Mouse (Mus musculus) stomach, embryonic 15.5 days (tissue): ENCODE data around the gene Susd3. TPM values are rescaled to one million over a fixed set of nuclear protein-coding genes. Genes with fewer than 3 reads are reported as not detected.

Experiments used
- ATAC-seq: fragments of 200-750 bp; cut with Nextera tagmentation; 2 replicates; pipeline ENCODE4 v1.8.0; 2017; ENCODE audit warnings: low read depth, moderate number of reproducible peaks, moderate TSS enrichment; ENCODE audit not compliant: insufficient read depth, low FRiP score
- H3K27ac ChIP-seq: fragments of 300-500 bp; sonication (generic); 2 replicates; pipeline ENCODE4 v1.5.1; 2015; ENCODE audit warnings: mild to moderate bottlenecking, inconsistent platforms
- H3K27me3 ChIP-seq: fragments of 300-500 bp; sonication (generic); replicated peaks from 2 replicates; pipeline ENCODE4 v1.6.1; 2015; ENCODE audit warnings: inconsistent platforms
- H3K36me3 ChIP-seq: fragments of 300-500 bp; sonication (generic); 2 replicates; pipeline ENCODE4 v1.6.1; 2015; ENCODE audit warnings: inconsistent platforms
- H3K4me1 ChIP-seq: fragments of 300-500 bp; sonication (generic); 2 replicates; pipeline ENCODE4 v1.6.1; 2015; ENCODE audit warnings: inconsistent platforms
- H3K4me2 ChIP-seq: fragments of 300-500 bp; sonication (generic); 2 replicates; pipeline ENCODE4 v1.6.1; 2015; ENCODE audit warnings: mild to moderate bottlenecking, inconsistent platforms
- H3K4me3 ChIP-seq: fragments of 300-500 bp; sonication (generic); replicated peaks from 2 replicates; pipeline ENCODE4 v1.5.1; 2015; ENCODE audit warnings: inconsistent platforms
- H3K9ac ChIP-seq: fragments of 300-500 bp; sonication (generic); 2 replicates; pipeline ENCODE4 v1.6.1; 2015; ENCODE audit warnings: inconsistent platforms
- H3K9me3 ChIP-seq: fragments of 300-500 bp; sonication (generic); 2 replicates; pipeline ENCODE4 v1.6.1; 2016; ENCODE audit warnings: inconsistent platforms
- WGBS: fragments of 180-500 bp; shearing (Covaris S2); methylation state at CpG from one replicate; pipeline ENCODE4 v1.1.7; 2015; 5-methylcytosine and 5-hydroxymethylcytosine counted together
- polyA plus RNA-seq: library from polyadenylated mRNA; unstranded; fragments of >200 nt; fragmentation: Nextera tagmentation; extraction: Ambion mirVana; gene quantifications from 2 replicates; pipeline ENCODE4 v1.2.1, GENCODE M21; 2015

The Susd3 gene
- polyA plus RNA-seq, 1 experiment from 2014 or later = 1.5 TPM

- H3K4me3 ChIP-seq = no peak overlapping the region
- H3K27me3 ChIP-seq = peaks cover 22% of the 10 kb centered on the region
- no peak overlapping the region for H3K9ac ChIP-seq
- H3K27ac ChIP-seq = no peak overlapping the region
- no peak for ATAC-seq
- H3K36me3 ChIP-seq = no peaks in the 10 kb centered on the region
- no peak overlapping the region for H3K4me2 ChIP-seq
- peaks cover 9% of the 10 kb centered on the region for H3K4me1 ChIP-seq
- WGBS = 55% methylated on average over 4 of the region's 4 CpGs
- no peaks in the 10 kb centered on the region for H3K9me3 ChIP-seq
Observed at GRCm38 (mm10) chr13:49245251-49245650, 3.3 kb downstream of the Susd3 start.

- H3K27me3 ChIP-seq = peaks cover 20% of the 10 kb centered on the region
- no peaks in the 10 kb centered on the region for H3K36me3 ChIP-seq
- H3K4me3 ChIP-seq = no peak overlapping the region
- no peak overlapping the region for H3K27ac ChIP-seq
- no peak overlapping the region for H3K9ac ChIP-seq
- no peaks in the 10 kb centered on the region for H3K9me3 ChIP-seq
- H3K4me2 ChIP-seq = no peak overlapping the region
- 87% methylated on average over 2 of the region's 2 CpGs for WGBS
- no peak for ATAC-seq
- peaks cover 9% of the 10 kb centered on the region for H3K4me1 ChIP-seq
Observed at GRCm38 (mm10) chr13:49243492-49243891, 5.0 kb downstream of the Susd3 start.

DNA sequence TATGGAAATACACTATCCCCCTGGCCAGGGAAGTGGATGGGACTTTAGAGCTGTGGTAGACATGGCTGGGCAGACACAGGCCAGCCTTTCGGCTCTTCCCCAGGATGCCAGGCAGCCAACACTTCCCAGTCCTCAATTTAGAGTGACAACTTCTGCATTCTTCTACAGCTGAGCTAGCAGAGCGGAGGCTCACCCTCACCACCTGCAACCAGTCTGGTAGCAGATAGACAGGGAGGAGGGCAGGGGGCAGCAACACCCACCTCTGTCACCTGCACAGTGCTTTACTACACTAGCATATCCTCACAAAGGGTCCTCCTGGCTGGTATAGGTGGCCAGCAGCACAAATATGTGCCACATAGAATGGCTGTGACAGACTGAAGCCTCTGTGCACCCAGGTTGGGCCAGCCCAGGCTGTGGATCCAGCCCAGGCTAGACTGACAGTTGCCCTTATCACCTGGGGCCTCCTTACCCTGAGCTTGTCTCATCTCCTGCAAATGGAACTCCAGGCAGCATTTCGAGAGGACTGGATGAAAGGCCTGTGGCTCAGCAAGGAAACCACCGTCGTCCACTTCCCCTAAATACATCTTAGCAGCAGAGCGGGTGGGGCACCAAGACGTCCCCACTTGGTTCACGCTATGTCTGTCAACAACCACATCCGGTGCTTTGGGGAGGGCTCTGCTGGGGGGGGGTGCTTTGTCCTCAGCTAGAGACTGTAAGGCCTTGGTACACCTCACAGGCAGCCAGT lies 6.0 kb downstream of the Susd3 start:
- Histone ChIP-seq H3K4me3 (no peak overlapping the region), H3K9ac (no peak overlapping the region), H3K27me3 (peaks cover 10% of the 10 kb centered on the region), H3K36me3 (no peaks in the 10 kb centered on the region), H3K4me2 (no peak overlapping the region), H3K9me3 (no peaks in the 10 kb centered on the region), H3K27ac (no peak overlapping the region), H3K4me1 (peaks cover under 1% of the 10 kb centered on the region; the same call in 1 of the 2 replicates)
- ATAC-seq = no peak
- 59% methylated on average over 9 of the region's 9 CpGs for WGBS

DNA sequence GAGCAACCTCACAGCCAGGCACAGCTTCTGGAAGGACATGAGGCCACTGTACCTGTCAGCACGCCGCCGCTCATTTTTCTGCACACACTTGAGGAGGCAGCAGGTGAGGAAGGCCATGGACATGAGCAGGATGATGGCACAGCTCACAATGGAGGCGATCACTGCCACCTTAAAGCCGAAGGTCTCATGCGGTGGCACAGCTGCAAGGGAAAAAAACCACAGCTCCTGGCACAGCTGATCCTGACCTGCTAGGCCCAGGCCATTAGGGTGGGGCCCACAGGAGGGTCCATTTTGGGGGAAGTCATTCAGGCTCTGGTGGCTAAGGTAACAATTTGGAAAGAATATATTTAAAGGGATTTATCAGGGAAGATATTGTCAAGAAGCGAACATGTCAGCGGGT lies 9.8 kb downstream of the Susd3 start:
- no peaks in the 10 kb centered on the region for H3K4me1 ChIP-seq
- H3K36me3 ChIP-seq = no peaks in the 10 kb centered on the region
- no peak overlapping the region for H3K9ac ChIP-seq
- no peak for ATAC-seq
- no peaks in the 10 kb centered on the region for H3K9me3 ChIP-seq
- no peak overlapping the region for H3K4me3 ChIP-seq
- H3K4me2 ChIP-seq = no peak overlapping the region
- no peaks in the 10 kb centered on the region for H3K27me3 ChIP-seq
- 93% methylated on average over 8 of the region's 8 CpGs for WGBS
- no peak overlapping the region for H3K27ac ChIP-seq

DNA sequence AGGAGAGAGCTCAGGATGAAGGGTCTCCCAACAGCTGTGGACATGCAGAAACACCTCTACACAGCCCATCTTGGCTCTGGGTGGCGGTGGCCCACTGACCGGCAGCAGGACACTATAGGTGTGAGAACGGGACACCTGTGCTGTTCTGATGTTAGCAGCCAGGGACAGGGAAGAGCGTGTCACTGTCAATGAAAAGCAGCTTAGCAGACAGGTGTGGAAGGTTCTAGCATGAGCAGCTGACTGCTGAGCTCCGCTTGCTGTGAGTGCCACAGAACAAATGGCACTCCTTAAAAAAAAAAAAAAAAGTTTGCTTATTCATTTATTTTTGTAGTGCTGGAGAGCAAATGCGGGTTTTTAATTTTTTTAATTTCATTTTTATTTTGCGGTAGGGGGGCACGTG lies 10.9 kb downstream of the Susd3 start:
- no peak overlapping the region for H3K4me2 ChIP-seq
- H3K36me3 ChIP-seq = no peaks in the 10 kb centered on the region
- H3K4me1 ChIP-seq = no peaks in the 10 kb centered on the region
- H3K4me3 ChIP-seq = no peak overlapping the region
- no peaks in the 10 kb centered on the region for H3K27me3 ChIP-seq
- no peaks in the 10 kb centered on the region for H3K9me3 ChIP-seq
- H3K27ac ChIP-seq = no peak overlapping the region
- WGBS = 86% methylated on average over 8 of the region's 8 CpGs
- no peak for ATAC-seq
- no peak overlapping the region for H3K9ac ChIP-seq

GRCm38 (mm10) chr13:49234711-49235110 lies 13.8 kb downstream of the Susd3 start:
- Histone ChIP-seq H3K36me3 (no peaks in the 10 kb centered on the region), H3K27ac (no peak overlapping the region), H3K27me3 (no peaks in the 10 kb centered on the region), H3K4me3 (no peak overlapping the region), H3K9me3 (no peaks in the 10 kb centered on the region), H3K4me1 (no peaks in the 10 kb centered on the region), H3K9ac (no peak overlapping the region), H3K4me2 (no peak overlapping the region)
- WGBS = 90% methylated on average over 4 of the region's 4 CpGs
- ATAC-seq = no peak

GRCm38 (mm10) chr13:49233792-49234572 lies 14.5 kb downstream of the Susd3 start:
- Histone ChIP-seq H3K4me3 (no peak overlapping the region), H3K4me1 (no peaks in the 10 kb centered on the region), H3K4me2 (no peak overlapping the region), H3K27ac (no peak overlapping the region), H3K27me3 (no peaks in the 10 kb centered on the region), H3K9ac (no peak overlapping the region), H3K36me3 (no peaks in the 10 kb centered on the region), H3K9me3 (no peaks in the 10 kb centered on the region)
- 90% methylated on average over 8 of the region's 8 CpGs for WGBS
- no peak for ATAC-seq

DNA sequence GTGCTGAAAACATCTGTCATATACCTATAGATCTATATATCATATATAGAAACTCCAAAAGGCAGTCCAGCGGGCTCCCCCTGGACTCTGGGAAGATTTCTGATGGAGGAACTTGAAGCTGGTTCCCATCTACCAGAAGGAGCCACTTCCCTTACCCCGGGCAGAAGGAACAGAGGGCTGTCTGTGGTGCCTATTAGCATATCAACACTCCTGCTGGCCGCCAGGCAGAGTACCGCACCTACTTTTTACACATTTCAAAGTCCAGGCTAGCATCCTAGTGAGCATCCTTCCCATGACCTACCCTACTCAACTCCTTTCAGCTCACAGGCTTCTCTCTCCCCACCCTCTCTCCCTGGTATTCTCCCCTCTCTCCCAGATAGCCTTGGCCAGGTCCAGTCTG lies 22.9 kb downstream of the Susd3 start:
- 43% methylated on average over 4 of the region's 4 CpGs for WGBS
- Histone ChIP-seq H3K9me3 (no peaks in the 10 kb centered on the region), H3K4me1 (no peaks in the 10 kb centered on the region), H3K9ac (no peak overlapping the region), H3K4me2 (no peak overlapping the region), H3K27ac (no peak overlapping the region), H3K36me3 (no peaks in the 10 kb centered on the region), H3K27me3 (no peaks in the 10 kb centered on the region), H3K4me3 (no peak overlapping the region)
- ATAC-seq = no peak

DNA sequence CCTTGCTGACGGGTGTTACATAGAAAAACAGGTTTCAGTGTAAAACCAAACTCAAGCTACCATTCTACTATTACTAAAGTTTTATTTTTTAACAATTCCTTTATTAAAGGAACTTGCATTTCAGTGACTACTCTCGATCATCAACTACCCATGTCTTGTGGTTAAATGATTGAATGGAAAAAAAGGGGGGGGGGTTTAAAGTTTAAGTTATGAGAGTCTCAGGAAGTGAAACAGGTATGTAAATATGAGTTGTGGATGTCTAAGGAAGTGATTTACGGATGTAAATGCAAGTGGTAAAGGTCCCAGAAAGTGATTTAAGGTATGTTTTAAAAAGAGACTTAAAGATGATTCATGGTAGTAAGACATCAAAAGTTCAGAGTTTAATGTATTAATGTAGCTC lies 23.3 kb downstream of the Susd3 start:
- Histone ChIP-seq H3K9me3 (no peaks in the 10 kb centered on the region), H3K27ac (no peak overlapping the region)
- WGBS = 63% methylated on average over 3 of the region's 3 CpGs

GRCm38 (mm10) chr13:49224729-49225128 lies 23.8 kb downstream of the Susd3 start:
- 26% methylated on average over 6 of the region's 6 CpGs for WGBS

More for the DNA sequence above, 23.3 kb downstream of the Susd3 start:
- H3K4me1 ChIP-seq = no peaks in the 10 kb centered on the region
- H3K27me3 ChIP-seq = no peaks in the 10 kb centered on the region
- H3K9ac ChIP-seq = no peak overlapping the region
- H3K4me2 ChIP-seq = no peak overlapping the region
- ATAC-seq = no peak
- H3K36me3 ChIP-seq = no peaks in the 10 kb centered on the region
- H3K4me3 ChIP-seq = no peak overlapping the region

DNA sequence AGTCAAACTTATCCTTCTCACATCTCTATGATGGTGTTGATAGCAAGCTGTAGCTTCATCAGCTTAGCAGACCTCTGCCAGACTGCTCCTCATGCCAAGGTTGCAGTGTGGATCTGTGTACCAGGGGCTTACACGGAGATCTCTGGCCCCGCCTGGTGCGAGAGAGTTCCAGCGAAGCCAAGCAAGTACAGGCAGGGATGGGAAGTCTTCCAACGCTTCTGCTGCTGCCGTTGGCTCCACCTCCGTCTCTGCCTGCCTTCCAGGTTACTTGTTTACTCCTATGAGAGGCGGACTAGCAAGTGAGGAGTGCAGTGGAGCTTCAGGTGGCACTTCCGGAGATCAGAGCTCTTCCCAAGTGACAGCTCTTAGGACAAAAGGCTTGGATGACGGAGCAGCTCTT lies 24.2 kb downstream of the Susd3 start:
- Histone ChIP-seq H3K27me3 (no peaks in the 10 kb centered on the region), H3K9me3 (no peaks in the 10 kb centered on the region), H3K4me1 (no peaks in the 10 kb centered on the region), H3K4me2 (peak overlapping the region; percentile 9; the same call in 1 of the 2 replicates), H3K9ac (no peak overlapping the region), H3K4me3 (no peak overlapping the region), H3K27ac (no peak overlapping the region), H3K36me3 (no peaks in the 10 kb centered on the region)
- WGBS = 14% methylated on average over 10 of the region's 10 CpGs
- ATAC-seq = no peak

More at GRCm38 (mm10) chr13:49224729-49225128, 23.8 kb downstream of the Susd3 start:
- H3K4me2 ChIP-seq = peak overlapping the region; percentile 9; the same call in 1 of the 2 replicates
- no peak overlapping the region for H3K9ac ChIP-seq
- no peaks in the 10 kb centered on the region for H3K27me3 ChIP-seq
- no peaks in the 10 kb centered on the region for H3K4me1 ChIP-seq
- H3K4me3 ChIP-seq = no peak overlapping the region
- no peaks in the 10 kb centered on the region for H3K36me3 ChIP-seq
- no peak overlapping the region for H3K27ac ChIP-seq
- ATAC-seq = no peak
- no peaks in the 10 kb centered on the region for H3K9me3 ChIP-seq

DNA sequence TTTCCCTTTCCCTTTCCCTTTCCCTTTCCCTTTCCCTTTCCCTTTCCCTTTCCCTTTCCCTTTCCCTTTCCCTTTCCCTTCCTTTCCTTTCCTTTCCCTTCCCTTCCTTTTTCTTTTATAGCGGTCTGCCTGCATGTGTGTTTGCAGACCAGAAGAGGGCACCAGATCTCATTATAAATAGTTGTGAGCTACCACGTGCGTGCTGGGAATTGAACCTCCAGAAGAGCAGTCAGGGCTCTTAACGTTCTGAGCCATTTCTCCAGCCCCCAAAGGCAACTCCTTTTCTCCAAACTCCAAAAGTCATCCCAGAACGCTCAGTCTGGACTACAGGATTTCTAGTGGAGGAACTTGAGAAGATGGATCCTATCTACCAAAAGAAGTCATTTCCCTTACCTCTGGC lies 27.6 kb downstream of the Susd3 start:
- Histone ChIP-seq H3K4me3 (no peak overlapping the region), H3K4me1 (peaks cover 7% of the 10 kb centered on the region; the same call in 1 of the 2 replicates), H3K4me2 (no peak overlapping the region), H3K9ac (no peak overlapping the region), H3K27ac (no peak overlapping the region), H3K27me3 (no peaks in the 10 kb centered on the region), H3K36me3 (no peaks in the 10 kb centered on the region), H3K9me3 (no peaks in the 10 kb centered on the region)
- WGBS = 24% methylated on average over 5 of the region's 5 CpGs
- no peak for ATAC-seq
